Mouse (Mus musculus) embryonic fibroblast, embryonic 13.5 days (primary cell): ENCODE results near the gene Rbm31y. TPM values are rescaled to one million over a fixed set of nuclear protein-coding genes. Genes with fewer than 3 reads are reported as not detected.
"Not testable (repeated sequence)": the region's sequence is repeated elsewhere in the genome, so short reads cannot be mapped to it uniquely, and the experiment has no call there.

Experiments
- H3K27ac ChIP-seq: 2 replicates; pipeline ENCODE4 v1.5.1; 2012; ENCODE audit warnings: low read length, control low read depth, inconsistent platforms; ENCODE audit not compliant: insufficient read depth
- H3K4me1 ChIP-seq: 2 replicates; pipeline ENCODE4 v1.6.1; 2011; ENCODE audit warnings: low read length; ENCODE audit not compliant: control insufficient read depth, insufficient read depth
- H3K4me3 ChIP-seq: 2 replicates; pipeline ENCODE4 v1.5.1; 2011; ENCODE audit warnings: mild to moderate bottlenecking, control low read depth, low read length; ENCODE audit not compliant: insufficient read depth
- polyA plus RNA-seq: library from polyadenylated mRNA; stranded (reverse); fragments of >200 nt; gene quantifications from 2 replicates; pipeline ENCODE4 v1.2.4, GENCODE M21; 2011; ENCODE audit warnings: low read depth; ENCODE audit not compliant: missing spikeins, insufficient read length

Rbm31y gene
- not detected in 2 replicates for polyA plus RNA-seq

GRCm38 (mm10) chrY:17400461-17400860 is at the start of gene Rbm31y:
Gene Rbm31y, plus strand, starts transcription at chrY:17400761.
- H3K4me1 ChIP-seq = not testable (repeated sequence)

More at GRCm38 (mm10) chrY:17400461-17400860, at the start of gene Rbm31y:
- H3K4me3 ChIP-seq, H3K27ac ChIP-seq: not testable (repeated sequence)
